Mouse (Mus musculus) kidney, embryonic 15.5 days (tissue): ENCODE results near the gene Cenpt. TPM values are rescaled to one million over a fixed set of nuclear protein-coding genes. Genes with fewer than 3 reads are reported as not detected.

Experiments
- ATAC-seq: fragments of 200-750 bp; cut with Nextera tagmentation; replicated peaks from 2 replicates; pipeline ENCODE4 v1.8.0; 2017; ENCODE audit warnings: moderate TSS enrichment; ENCODE audit not compliant: low FRiP score
- H3K27ac ChIP-seq: fragments of 300-500 bp; sonication (generic); 2 replicates; pipeline ENCODE4 v1.5.1; 2015; ENCODE audit warnings: mild to moderate bottlenecking, inconsistent platforms
- H3K27me3 ChIP-seq: fragments of 300-500 bp; sonication (generic); 2 replicates; pipeline ENCODE4 v1.6.1; 2015; ENCODE audit warnings: inconsistent platforms
- H3K36me3 ChIP-seq: fragments of 300-500 bp; sonication (generic); 2 replicates; pipeline ENCODE4 v1.6.1; 2015; ENCODE audit warnings: inconsistent platforms
- H3K4me1 ChIP-seq: fragments of 300-500 bp; sonication (generic); 2 replicates; pipeline ENCODE4 v1.6.1; 2015; ENCODE audit warnings: inconsistent platforms
- H3K4me2 ChIP-seq: fragments of 300-500 bp; sonication (generic); 2 replicates; pipeline ENCODE4 v1.6.1; 2015; ENCODE audit warnings: moderate library complexity, mild to moderate bottlenecking, inconsistent platforms
- H3K4me3 ChIP-seq: fragments of 300-500 bp; sonication (generic); replicated peaks from 2 replicates; pipeline ENCODE4 v1.5.1; 2015; ENCODE audit warnings: mild to moderate bottlenecking, inconsistent platforms
- H3K9ac ChIP-seq: fragments of 300-500 bp; sonication (generic); 2 replicates; pipeline ENCODE4 v1.6.1; 2015; ENCODE audit warnings: mild to moderate bottlenecking, inconsistent platforms
- H3K9me3 ChIP-seq: fragments of 300-500 bp; sonication (generic); replicated peaks from 2 replicates; pipeline ENCODE4 v1.6.1; 2016; ENCODE audit warnings: inconsistent platforms
- WGBS: fragments of 180-500 bp; shearing (Covaris S2); methylation state at CpG from one replicate; pipeline ENCODE4 v1.1.7; 2015; ENCODE audit warnings: mixed read lengths; 5-methylcytosine and 5-hydroxymethylcytosine counted together
- polyA plus RNA-seq: library from polyadenylated mRNA; unstranded; fragments of >200 nt; fragmentation: Nextera tagmentation; extraction: Ambion mirVana; gene quantifications from 2 replicates; pipeline ENCODE4 v1.2.1, GENCODE M21; 2015

Cenpt gene
- 42.0 and 47.0 TPM in 2 replicates for polyA plus RNA-seq

DNA sequence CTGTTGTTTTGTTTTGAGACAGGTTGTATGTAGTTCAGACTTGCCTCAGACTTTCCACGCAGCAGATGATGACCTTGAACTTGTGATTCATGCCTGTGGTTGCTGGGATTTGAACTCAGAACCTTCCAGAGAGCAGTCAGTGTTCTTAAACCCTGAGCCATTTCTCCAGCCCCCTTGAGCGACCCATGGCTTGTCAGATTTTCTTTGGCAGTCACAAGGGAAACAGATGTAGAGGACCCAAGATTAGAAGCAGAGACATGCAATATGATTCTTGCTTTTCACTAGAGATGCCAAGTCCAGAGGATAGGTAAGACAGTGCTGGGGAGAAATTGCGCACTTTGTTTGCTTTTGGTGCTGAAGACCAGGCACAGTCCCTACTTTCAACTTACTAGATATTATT, at the start of gene Cenpt:
Cenpt (minus strand) TSS at position 101 of the 400 bp plus-strand sequence.
- 93% methylated on average over 3 of the region's 3 CpGs for WGBS
- Histone ChIP-seq H3K9me3 (no peaks in the 10 kb centered on the region), H3K4me3 (peak within 1 kb of the TSS; percentile 86), H3K27ac (no peak within 1 kb of the TSS), H3K27me3 (no peaks in the 10 kb centered on the region), H3K4me1 (peaks cover 39% of the 10 kb centered on the region), H3K4me2 (0 out of 2 replicates have a peak within 1 kb of the TSS, but pooled peaks have one; percentile 64), H3K9ac (no peak within 1 kb of the TSS), H3K36me3 (peaks cover 24% of the 10 kb centered on the region)
- no peak for ATAC-seq

DNA sequence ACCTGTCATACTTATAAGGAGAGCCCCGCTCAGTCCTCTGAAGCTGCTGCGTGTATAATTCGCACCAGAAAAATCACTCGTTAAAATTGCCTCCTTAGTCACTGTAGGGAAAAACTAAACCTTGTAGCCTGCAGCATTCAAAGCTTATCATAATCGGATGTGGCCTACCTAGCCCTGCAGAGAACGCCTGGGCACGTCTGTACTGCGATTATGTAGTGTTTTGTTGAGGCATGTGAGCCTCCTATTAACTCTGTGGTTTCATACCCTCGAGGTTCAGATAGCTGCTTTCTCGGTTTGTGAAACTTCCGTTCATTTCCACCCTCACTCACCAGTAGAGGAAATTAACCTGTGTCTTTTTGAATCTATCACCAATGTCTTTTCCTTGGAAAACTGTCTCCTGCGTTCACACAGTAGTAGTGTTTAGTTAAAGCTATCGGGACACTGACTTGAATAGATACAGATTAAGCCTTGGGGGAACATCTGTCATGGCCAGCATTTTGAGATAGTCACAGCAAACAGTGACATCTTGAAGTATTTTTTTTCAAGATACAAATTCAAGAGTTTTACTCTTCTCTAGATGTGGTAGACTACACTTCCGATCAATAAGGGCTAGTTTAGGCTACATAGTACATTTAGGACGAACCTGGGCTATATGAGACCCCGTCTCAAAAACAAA, 48.0 kb upstream of the Cenpt start:
- peak overlapping the region; percentile 100 for H3K9ac ChIP-seq
- 30% methylated on average over 16 of the region's 16 CpGs for WGBS
- H3K27ac ChIP-seq = peak overlapping the region; percentile 91
- H3K4me1 ChIP-seq = peaks cover 12% of the 10 kb centered on the region
- H3K4me3 ChIP-seq = peak overlapping the region; percentile 94
- H3K36me3 ChIP-seq = peaks cover 8% of the 10 kb centered on the region; the same call in 1 of the 2 replicates
- H3K9me3 ChIP-seq = no peaks in the 10 kb centered on the region
- ATAC-seq = 0 out of 2 replicates have a peak, but pooled peaks have one; percentile 8
- H3K27me3 ChIP-seq = no peaks in the 10 kb centered on the region
- peak overlapping the region; percentile 72 for H3K4me2 ChIP-seq

DNA sequence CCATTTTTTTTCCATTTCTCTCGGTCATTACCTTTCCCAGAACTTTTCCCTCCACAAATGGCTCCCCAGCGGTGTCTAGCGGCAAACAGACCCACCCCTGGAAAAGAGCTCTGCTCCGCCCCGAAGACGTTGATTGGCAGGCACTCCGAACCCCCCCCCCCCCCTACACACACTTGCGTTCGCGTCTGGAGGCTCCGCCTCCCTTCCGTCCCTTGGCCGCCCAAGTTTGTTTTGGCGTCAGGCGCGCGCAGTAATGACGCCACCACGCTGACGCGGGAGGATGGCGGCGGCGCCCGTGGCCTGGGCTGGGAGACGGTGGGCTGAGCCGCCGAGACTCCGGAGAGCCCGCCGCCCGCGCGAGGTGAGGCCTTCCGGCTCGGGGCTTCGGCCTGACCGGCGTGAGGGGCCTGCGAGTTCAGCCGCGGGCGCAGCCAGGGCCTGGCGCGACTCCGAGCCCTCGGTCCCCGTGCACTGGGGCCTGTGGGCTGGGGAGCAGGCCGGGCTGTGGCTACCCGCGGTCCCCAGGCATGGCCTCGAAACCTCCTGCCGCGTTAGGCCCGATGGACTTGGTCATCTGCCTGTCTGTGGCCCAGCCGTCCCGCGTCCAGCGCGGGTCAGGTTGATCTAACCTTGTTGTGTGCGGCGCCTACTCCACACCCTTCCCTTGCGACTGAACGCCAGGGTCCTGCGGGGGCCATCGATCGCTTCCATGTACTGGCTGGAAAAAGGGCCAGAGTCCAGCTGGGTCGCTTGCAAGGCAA, 47.3 kb upstream of the Cenpt start, which contains the start of gene Pskh1:
Pskh1 (plus strand) TSS at position 262 of the 761 bp plus-strand sequence.
- under 1% methylated on average over 68 of the region's 68 CpGs for WGBS
- H3K4me3 ChIP-seq = peak within 1 kb of the TSS; percentile 94
- ATAC-seq = peak; percentile 96

DNA sequence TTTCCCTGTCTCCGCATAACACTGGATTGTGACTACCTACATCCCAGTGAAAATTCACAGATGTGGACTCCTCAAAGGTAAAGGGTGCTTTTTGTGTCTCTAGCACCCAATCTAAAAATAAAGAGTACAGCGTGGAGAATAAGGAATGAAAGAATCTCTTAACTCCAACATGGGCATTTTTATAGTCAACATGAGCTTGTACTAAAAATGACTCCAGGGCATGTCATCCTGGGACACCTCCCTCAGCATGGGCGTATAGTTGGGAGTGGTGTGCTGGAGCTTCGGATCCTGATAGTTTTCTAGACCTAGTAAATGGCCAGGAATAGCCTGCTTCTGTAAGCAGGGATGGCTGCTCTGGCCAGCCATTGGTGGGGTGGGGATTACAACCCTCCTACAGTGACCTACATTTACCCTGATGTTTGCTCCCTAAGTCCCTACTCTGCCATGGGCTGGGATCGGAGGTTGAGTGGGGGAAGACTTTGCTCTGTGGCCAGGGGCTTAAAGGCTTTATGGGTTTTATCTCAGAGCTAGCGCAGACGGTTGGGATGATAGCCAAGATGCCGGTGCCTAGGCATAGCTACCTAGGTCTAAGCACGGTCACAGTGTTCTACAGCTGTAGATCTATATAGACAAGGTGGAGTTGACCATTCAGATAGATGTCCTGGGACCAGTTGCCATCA, 44.9 kb upstream of the Cenpt start:
- no peaks in the 10 kb centered on the region for H3K27me3 ChIP-seq
- peaks cover 19% of the 10 kb centered on the region for H3K4me1 ChIP-seq
- no peaks in the 10 kb centered on the region for H3K9me3 ChIP-seq
- H3K36me3 ChIP-seq = peaks cover 18% of the 10 kb centered on the region
- WGBS = 87% methylated on average over 9 of the region's 9 CpGs
- ATAC-seq = no peak
- no peak overlapping the region for H3K4me2 ChIP-seq
- no peak overlapping the region for H3K9ac ChIP-seq
- no peak overlapping the region for H3K4me3 ChIP-seq
- no peak overlapping the region for H3K27ac ChIP-seq

More for the DNA sequence above, 47.3 kb upstream of the Cenpt start, which contains the start of gene Pskh1:
- Histone ChIP-seq H3K4me2 (peak within 1 kb of the TSS; percentile 72), H3K36me3 (peaks cover 9% of the 10 kb centered on the region; the same call in 1 of the 2 replicates), H3K27ac (peak within 1 kb of the TSS; percentile 91), H3K9ac (peak within 1 kb of the TSS; percentile 100), H3K27me3 (no peaks in the 10 kb centered on the region), H3K9me3 (no peaks in the 10 kb centered on the region), H3K4me1 (peaks cover 12% of the 10 kb centered on the region)

DNA sequence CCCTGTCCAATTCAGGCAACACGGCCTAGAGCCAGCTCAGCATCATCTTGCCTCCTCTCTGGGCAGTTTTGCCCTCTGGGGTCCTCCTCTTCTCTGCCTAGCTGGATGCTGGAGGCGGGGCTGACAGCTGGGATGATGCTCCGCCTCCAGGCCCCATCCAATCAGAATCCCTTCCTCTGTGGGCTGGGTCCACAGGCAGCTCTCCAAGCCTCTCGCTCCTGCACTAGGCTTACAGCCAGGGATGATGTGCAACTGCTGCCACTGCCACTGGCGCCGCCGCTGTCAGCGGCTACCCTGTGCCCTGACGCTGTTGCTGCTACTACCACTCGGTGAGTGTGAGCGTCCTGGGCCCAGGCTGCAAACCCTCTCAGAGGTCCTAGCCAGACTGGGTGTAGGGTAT, 40.3 kb upstream of the Cenpt start, which contains the start of gene Nrn1l:
Nrn1l (plus strand) TSS at position 229 of the 400 bp plus-strand sequence.
- H3K36me3 ChIP-seq = peaks cover 64% of the 10 kb centered on the region
- H3K9me3 ChIP-seq = no peaks in the 10 kb centered on the region
- WGBS = 9% methylated on average over 11 of the region's 11 CpGs
- ATAC-seq = peak; percentile 95
- H3K9ac ChIP-seq = no peak within 1 kb of the TSS
- no peaks in the 10 kb centered on the region for H3K27me3 ChIP-seq
- no peak within 1 kb of the TSS for H3K4me3 ChIP-seq
- H3K4me2 ChIP-seq = peak within 1 kb of the TSS; percentile 37; the same call in 1 of the 2 replicates
- H3K4me1 ChIP-seq = peaks cover 7% of the 10 kb centered on the region
- H3K27ac ChIP-seq = no peak within 1 kb of the TSS

DNA sequence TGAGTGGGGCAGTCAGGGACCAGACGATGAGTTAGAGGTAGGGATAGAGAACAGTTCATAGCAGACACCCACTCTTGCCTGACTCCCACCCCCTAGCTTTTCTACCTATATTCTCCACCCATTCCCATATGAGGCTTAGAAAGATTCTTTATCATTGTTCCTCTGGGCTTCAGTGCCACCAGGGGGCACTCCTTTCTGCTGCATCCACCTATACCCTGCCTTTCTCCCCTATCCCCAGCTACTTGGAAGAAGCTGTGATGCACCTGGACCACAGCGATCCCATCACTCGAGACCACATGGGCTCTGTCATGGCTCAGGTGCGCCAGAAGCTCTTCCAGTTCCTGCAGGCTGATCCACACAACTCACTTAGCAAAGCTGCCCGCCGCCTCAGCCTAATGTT, 39.4 kb upstream of the Cenpt start:
- Histone ChIP-seq H3K27me3 (no peaks in the 10 kb centered on the region), H3K4me3 (no peak overlapping the region), H3K4me2 (no peak overlapping the region), H3K9me3 (no peaks in the 10 kb centered on the region), H3K36me3 (peaks cover 73% of the 10 kb centered on the region), H3K4me1 (peaks cover 7% of the 10 kb centered on the region), H3K9ac (no peak overlapping the region), H3K27ac (no peak overlapping the region)
- WGBS = 85% methylated on average over 6 of the region's 6 CpGs
- ATAC-seq = no peak

DNA sequence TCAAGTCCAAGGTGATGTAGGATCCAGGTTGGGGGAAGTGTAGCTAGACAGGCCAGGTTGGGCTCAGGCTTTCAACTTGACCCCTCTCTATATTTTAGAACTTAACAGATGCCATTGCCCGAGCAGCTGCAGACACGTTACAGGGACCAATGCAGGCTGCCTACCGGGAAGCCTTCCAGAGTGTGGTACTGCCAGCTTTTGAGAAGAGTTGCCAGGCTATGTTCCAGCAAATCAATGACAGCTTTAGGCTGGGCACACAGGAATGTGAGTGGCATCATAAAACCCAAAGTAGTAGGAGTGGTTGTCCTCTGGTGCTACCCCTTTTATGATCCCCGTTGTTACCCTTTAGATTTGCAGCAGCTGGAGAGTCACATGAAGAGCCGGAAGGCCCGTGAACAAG, 37.8 kb upstream of the Cenpt start:
- ATAC-seq = no peak
- Histone ChIP-seq H3K36me3 (peaks cover 88% of the 10 kb centered on the region), H3K9me3 (no peaks in the 10 kb centered on the region), H3K27ac (no peak overlapping the region), H3K4me2 (no peak overlapping the region), H3K4me3 (no peak overlapping the region), H3K4me1 (peaks cover 7% of the 10 kb centered on the region), H3K27me3 (no peaks in the 10 kb centered on the region), H3K9ac (no peak overlapping the region)
- 75% methylated on average over 6 of the region's 6 CpGs for WGBS

DNA sequence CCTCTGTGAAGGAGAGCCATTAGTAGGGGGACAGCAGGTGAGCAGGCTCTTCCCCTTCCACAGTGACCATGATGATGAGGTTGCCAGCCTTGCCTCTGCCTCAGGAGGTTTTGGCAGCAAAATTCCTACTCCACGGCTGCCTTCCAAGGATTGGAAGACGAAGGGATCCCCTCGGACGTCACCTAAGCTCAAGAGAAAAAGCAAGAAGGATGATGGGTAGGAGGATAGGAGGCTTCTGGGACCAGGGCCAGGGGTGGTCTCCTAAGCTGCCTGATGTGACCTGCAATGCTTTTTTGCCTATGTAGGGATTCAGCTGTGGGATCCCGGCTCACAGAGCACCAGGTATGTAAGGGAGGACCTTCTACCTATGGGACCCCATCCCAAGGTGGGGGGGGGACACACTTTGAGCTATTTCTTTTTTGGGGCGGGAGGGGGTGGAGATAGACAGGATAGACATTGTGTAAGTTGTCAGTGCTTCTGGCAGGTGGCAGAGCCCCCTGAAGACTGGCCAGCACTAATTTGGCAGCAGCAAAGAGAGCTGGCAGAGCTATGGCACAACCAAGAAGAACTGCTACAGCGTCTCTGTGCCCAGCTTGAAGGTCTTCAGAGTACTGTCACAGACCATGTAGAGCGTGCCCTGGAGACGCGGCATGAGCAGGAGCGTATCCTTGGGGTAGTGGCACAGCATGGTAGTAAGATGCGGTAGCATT, 36.8 kb upstream of the Cenpt start:
- ATAC-seq = no peak
- no peak overlapping the region for H3K4me3 ChIP-seq

DNA sequence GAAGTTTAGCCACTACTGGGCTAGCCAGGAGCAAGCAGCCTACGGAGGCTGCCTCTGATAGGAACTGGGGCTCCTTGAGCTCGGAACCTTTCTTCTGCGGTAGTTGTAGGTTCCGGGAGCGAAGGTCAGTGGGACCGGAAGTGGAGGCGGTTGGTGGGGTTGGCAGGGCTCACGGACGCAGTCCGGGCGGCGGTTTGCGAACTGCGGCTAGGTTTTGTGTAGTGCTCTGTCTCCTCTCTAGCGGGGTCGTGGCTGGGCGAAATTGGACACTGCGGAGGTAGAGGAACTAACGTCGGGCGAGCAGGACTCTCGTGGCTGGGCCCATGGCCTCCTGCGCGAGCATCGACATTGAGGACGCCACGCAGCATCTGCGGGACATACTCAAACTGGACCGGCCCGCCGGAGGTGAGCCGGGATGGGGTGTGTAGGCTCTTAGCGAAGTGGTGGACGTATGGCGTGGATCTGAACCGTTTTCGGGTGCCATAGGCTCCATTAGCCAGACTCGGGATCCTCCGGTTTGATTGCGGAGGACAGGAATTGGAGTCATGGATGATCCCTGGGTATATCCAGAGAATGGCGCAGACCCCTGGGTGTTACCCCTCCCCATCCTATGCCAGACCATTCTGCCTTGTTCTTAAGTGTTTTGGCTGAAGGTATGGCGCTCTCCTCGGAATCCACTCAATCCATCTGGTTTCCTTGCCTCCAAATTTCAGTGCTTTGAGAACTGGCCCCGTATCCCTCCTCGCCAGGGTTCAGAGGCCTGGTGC, 27.9 kb upstream of the Cenpt start, which contains the start of gene Edc4:
Edc4 (plus strand) TSS at position 128 of the 767 bp plus-strand sequence.
- H3K4me1 ChIP-seq = peaks cover 31% of the 10 kb centered on the region
- no peaks in the 10 kb centered on the region for H3K27me3 ChIP-seq
- no peaks in the 10 kb centered on the region for H3K9me3 ChIP-seq
- H3K36me3 ChIP-seq = peaks cover 59% of the 10 kb centered on the region
- peak within 1 kb of the TSS; percentile 94 for H3K4me3 ChIP-seq
- H3K9ac ChIP-seq = peak within 1 kb of the TSS; percentile 91
- peak within 1 kb of the TSS; percentile 79 for H3K27ac ChIP-seq
- peak; percentile 85 for ATAC-seq
- under 1% methylated on average over 45 of the region's 45 CpGs for WGBS
- H3K4me2 ChIP-seq = peak within 1 kb of the TSS; percentile 78

More for the DNA sequence above, 36.8 kb upstream of the Cenpt start:
- Histone ChIP-seq H3K4me2 (no peak overlapping the region), H3K9ac (no peak overlapping the region), H3K9me3 (no peaks in the 10 kb centered on the region), H3K36me3 (peaks cover 92% of the 10 kb centered on the region), H3K4me1 (peaks cover 7% of the 10 kb centered on the region), H3K27ac (no peak overlapping the region), H3K27me3 (no peaks in the 10 kb centered on the region)
- 94% methylated on average over 12 of the region's 12 CpGs for WGBS

DNA sequence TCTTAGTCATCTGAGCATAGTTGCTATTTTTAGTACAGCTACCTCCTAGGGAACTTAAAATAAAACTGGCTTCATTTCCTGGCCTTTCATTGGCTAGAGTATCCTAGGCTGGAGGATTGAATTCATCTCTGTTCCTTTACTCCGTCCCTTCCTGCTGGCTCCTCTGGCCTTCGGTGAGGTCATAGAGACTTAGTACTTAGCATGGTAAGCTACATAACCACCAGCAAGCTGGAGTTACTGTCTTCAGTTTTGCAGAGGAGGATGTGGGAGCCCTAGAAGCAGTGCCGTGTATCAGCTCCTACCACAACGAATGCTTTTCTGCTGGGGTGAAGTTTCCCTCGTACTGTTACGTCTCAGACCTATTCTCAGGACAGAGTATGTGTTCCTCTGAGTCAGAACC, 21.2 kb upstream of the Cenpt start:
- Histone ChIP-seq H3K4me2 (no peak overlapping the region), H3K4me3 (no peak overlapping the region), H3K27ac (no peak overlapping the region), H3K27me3 (no peaks in the 10 kb centered on the region), H3K9ac (no peak overlapping the region), H3K9me3 (no peaks in the 10 kb centered on the region), H3K4me1 (no peaks in the 10 kb centered on the region), H3K36me3 (peaks cover 91% of the 10 kb centered on the region)
- no peak for ATAC-seq
- WGBS = 85% methylated on average over 6 of the region's 6 CpGs
